Mouse (Mus musculus): ENCODE measurements around the gene Olfr292.

The Olfr292 gene

DNA sequence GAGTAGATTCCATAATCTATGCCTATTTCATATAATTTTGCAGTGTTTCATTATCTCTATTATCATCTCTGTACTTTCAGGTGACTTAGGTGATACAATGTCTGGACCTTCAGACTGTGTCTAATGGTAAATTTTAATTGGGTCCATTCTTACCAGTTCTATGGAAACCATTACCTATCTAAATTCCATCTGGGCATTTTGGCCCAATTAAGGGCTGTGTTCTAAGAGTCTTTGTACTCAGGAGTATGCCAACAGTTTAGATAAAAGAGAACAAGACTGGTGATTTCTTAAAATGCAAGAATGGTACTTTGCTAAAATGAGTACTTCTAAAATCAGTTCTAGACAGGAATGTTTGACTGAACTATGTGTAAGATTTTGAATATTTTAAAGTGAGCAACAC lies at the start of gene Olfr292:
Gene Olfr292 (plus strand): TSS at position 301 of the 400 bp plus-strand sequence.
- DNase-seq: no peak

GRCm38 (mm10) chr7:86648761-86649160 lies 39.4 kb upstream of the Olfr292 start, which contains the start of gene Olfr293:
Gene Olfr293, plus strand, starts transcription at chr7:86649061.
- DNase-seq: no peak

- DNase-seq: no peak
Observed at GRCm38 (mm10) chr7:86725013-86725412, 36.9 kb downstream of the Olfr292 start.

Data from cerebellum, adult 9-11 months (tissue).